Mouse (Mus musculus): Measurements from ENCODE around the gene Fpgs.

- TF ChIP-seq CTCF (IDR thresholded peaks at IDR 0.05; ENCODE audit: borderline replicate concordance, insufficient read depth, low read length) = no peak
- TF ChIP-seq POLR2A (IDR thresholded peaks at IDR 0.05; ENCODE audit: low read depth, low read length) = no peak
These were observed 7.5 kb upstream of the Fpgs start for GRCm38 (mm10) chr2:32711301-32712056.

Measured in embryonic fibroblast, embryonic 13.5 days (primary cell).